Mouse (Mus musculus) MEL (cell line): ENCODE measurements around the gene Tmc6. TPM values are rescaled to one million over a fixed set of nuclear protein-coding genes. Genes with fewer than 3 reads are reported as not detected.

ENCODE experiments used
- DNase-seq: peaks from one replicate; pipeline ENCODE4 v3.0.0; 2011; ENCODE audit warnings: low read depth, low spot score
- H3K27ac ChIP-seq: 2 replicates; pipeline ENCODE4 v1.5.1; 2012; ENCODE audit warnings: low read depth, mild to moderate bottlenecking, control low read depth, low read length, moderate library complexity; ENCODE audit not compliant: control insufficient read depth
- H3K27me3 ChIP-seq, 2 experiments: fragments of 150-350 bp in 1 of 2; sonication (generic) in 1 of 2; 2 replicates each; pipeline ENCODE4 v1.6.1; 2012; ENCODE audit warnings: low read length in 2 of 2, mild to moderate bottlenecking in 2 of 2, improper control_type of control experiment in 1 of 2, moderate library complexity in 1 of 2; ENCODE audit not compliant: insufficient read depth in 2 of 2, control insufficient read depth in 1 of 2
- H3K36me3 ChIP-seq, 2 experiments: 2 replicates each; pipeline ENCODE4 v1.6.1; 2012 to 2014; ENCODE audit warnings: low read length in 2 of 2, improper control_type of control experiment in 1 of 2, inconsistent platforms in 1 of 2, mild to moderate bottlenecking in 1 of 2; ENCODE audit not compliant: insufficient read depth in 2 of 2, control insufficient read depth in 1 of 2
- H3K4me1 ChIP-seq, 2 experiments: fragments of 150-350 bp in 1 of 2; sonication (generic) in 1 of 2; 2 replicates each; pipeline ENCODE4 v1.6.1; 2012; ENCODE audit warnings: low read length in 2 of 2, improper control_type of control experiment in 1 of 2, mild to moderate bottlenecking in 1 of 2; ENCODE audit not compliant: insufficient read depth in 2 of 2, control insufficient read depth in 1 of 2
- H3K4me3 ChIP-seq, 2 experiments: fragments of 150-350 bp in 1 of 2; sonication (generic) in 1 of 2; 2 replicates each; pipeline ENCODE4 v1.5.1; 2012; ENCODE audit warnings: low read depth in 2 of 2, low read length in 2 of 2, mild to moderate bottlenecking in 2 of 2, moderate library complexity in 2 of 2, control low read depth in 1 of 2, improper control_type of control experiment in 1 of 2; ENCODE audit not compliant: control insufficient read depth in 1 of 2, insufficient read depth in 1 of 2
- H3K79me2 ChIP-seq: 2 replicates; pipeline ENCODE4 v1.6.1; 2012; ENCODE audit warnings: mild to moderate bottlenecking, low read length, moderate library complexity; ENCODE audit not compliant: control insufficient read depth, poor library complexity, insufficient read depth
- H3K9ac ChIP-seq: 2 replicates; pipeline ENCODE4 v1.6.1; 2012; ENCODE audit warnings: low read depth, mild to moderate bottlenecking, control low read depth, low read length, moderate library complexity; ENCODE audit not compliant: control insufficient read depth, poor library complexity, severe bottlenecking
- H3K9me3 ChIP-seq: fragments of 150-350 bp; sonication (generic); replicated peaks from 2 replicates; pipeline ENCODE4 v1.6.1; 2012; ENCODE audit warnings: mild to moderate bottlenecking, low read length, improper control_type of control experiment, moderate library complexity; ENCODE audit not compliant: insufficient read depth
- CHD1 ChIP-seq: IDR thresholded peaks from 2 replicates; pipeline ENCODE4 v1.6.1; 2012; ENCODE audit warnings: low read depth, mild to moderate bottlenecking, inconsistent platforms, low read length, improper control_type of control experiment
- CHD2 ChIP-seq: IDR thresholded peaks from 2 replicates; pipeline ENCODE4 v1.6.1; 2011; ENCODE audit warnings: low read length, improper control_type of control experiment
- E2F4 ChIP-seq: IDR thresholded peaks from 2 replicates; pipeline ENCODE4 v1.6.1; 2011; ENCODE audit warnings: low read depth, low read length, improper control_type of control experiment, borderline replicate concordance
- EP300 ChIP-seq, 2 experiments: IDR thresholded peaks; 2 replicates each; pipeline ENCODE4 v1.6.1; 2011; ENCODE audit warnings: improper control_type of control experiment in 2 of 2, low read length in 2 of 2, low read depth in 1 of 2, mild to moderate bottlenecking in 1 of 2
- GABPA ChIP-seq: IDR thresholded peaks from 2 replicates; pipeline ENCODE4 v1.6.1; 2012; ENCODE audit warnings: low read depth, mild to moderate bottlenecking, inconsistent platforms, low read length, improper control_type of control experiment, moderate library complexity
- GATA1 ChIP-seq: IDR thresholded peaks from 2 replicates; pipeline ENCODE4 v1.6.1; 2011; ENCODE audit warnings: low read depth, low read length, improper control_type of control experiment
- HCFC1 ChIP-seq: IDR thresholded peaks from 2 replicates; pipeline ENCODE4 v1.6.1; 2012; ENCODE audit warnings: low read depth, mild to moderate bottlenecking, inconsistent platforms, low read length, improper control_type of control experiment, moderate library complexity
- KAT2A ChIP-seq: conservative IDR thresholded peaks from 2 replicates; pipeline ENCODE4 v1.6.1; 2012; ENCODE audit warnings: low read depth, low read length, improper control_type of control experiment, inconsistent platforms
- MAX ChIP-seq: IDR thresholded peaks from 2 replicates; pipeline ENCODE4 v1.6.1; 2011; ENCODE audit warnings: low read length, improper control_type of control experiment
- MAZ ChIP-seq: IDR thresholded peaks from 2 replicates; pipeline ENCODE4 v1.6.1; 2012; ENCODE audit warnings: low read depth, mild to moderate bottlenecking, inconsistent platforms, low read length, improper control_type of control experiment
- MXI1 ChIP-seq: IDR thresholded peaks from 2 replicates; pipeline ENCODE4 v1.6.1; 2011; ENCODE audit warnings: mild to moderate bottlenecking, low read depth, low read length, improper control_type of control experiment
- MYB ChIP-seq: IDR thresholded peaks from 2 replicates; pipeline ENCODE4 v1.6.1; 2011; ENCODE audit warnings: mild to moderate bottlenecking, low read depth, low read length, improper control_type of control experiment
- NRF1 ChIP-seq: IDR thresholded peaks from 2 replicates; pipeline ENCODE4 v1.6.1; 2014; ENCODE audit warnings: low read depth, mild to moderate bottlenecking, inconsistent platforms, low read length, improper control_type of control experiment, moderate library complexity; ENCODE audit not compliant: poor library complexity, insufficient read depth, severe bottlenecking
- RCOR1 ChIP-seq: IDR thresholded peaks from 2 replicates; pipeline ENCODE4 v1.6.1; 2012; ENCODE audit warnings: low read depth, mild to moderate bottlenecking, inconsistent platforms, low read length, improper control_type of control experiment
- SMC3 ChIP-seq: IDR thresholded peaks from 2 replicates; pipeline ENCODE4 v1.6.1; 2011; ENCODE audit warnings: low read depth, low read length, improper control_type of control experiment
- TBP ChIP-seq: IDR thresholded peaks from 2 replicates; pipeline ENCODE4 v1.8.0; 2011; ENCODE audit warnings: low read depth, low read length, improper control_type of control experiment
- USF2 ChIP-seq, 2 experiments: IDR thresholded peaks; 2 replicates each; pipeline ENCODE4 v1.6.1; 2011 to 2012; ENCODE audit warnings: improper control_type of control experiment in 2 of 2, low read length in 2 of 2, borderline replicate concordance in 1 of 2, inconsistent platforms in 1 of 2, low read depth in 1 of 2, mild to moderate bottlenecking in 1 of 2; ENCODE audit not compliant: insufficient read depth in 1 of 2
- ZMIZ1 ChIP-seq: IDR thresholded peaks from 2 replicates; pipeline ENCODE4 v1.6.1; 2012; ENCODE audit warnings: low read depth, mild to moderate bottlenecking, inconsistent platforms, low read length, improper control_type of control experiment, moderate library complexity
- ZNF384 ChIP-seq: IDR thresholded peaks from 2 replicates; pipeline ENCODE4 v1.6.1; 2012; ENCODE audit warnings: low read depth, mild to moderate bottlenecking, inconsistent platforms, low read length, improper control_type of control experiment
- polyA plus RNA-seq, 2 experiments: library from polyadenylated mRNA; stranded (reverse) in 1 of 2; unstranded in 1 of 2; fragments of >175 nt in 1 of 2; fragments of >200 nt in 1 of 2; gene quantifications; 2 replicates each; pipeline versions ENCODE4 v1.2.1 to v1.2.4; 2012; ENCODE audit warnings: low replicate concordance in 2 of 2, low read depth in 1 of 2; ENCODE audit not compliant: insufficient read length in 2 of 2, insufficient read depth in 1 of 2, missing spikeins in 1 of 2
- total RNA-seq: library from RNA; depleted of rRNA; stranded (reverse); fragments of 300-350 nt; gene quantifications from 2 replicates; pipeline ENCODE4 v1.2.3, GENCODE M21; 2012

Tmc6 gene
- total and polyA plus RNA-seq, 3 experiments, result 48.8 to 61.2 TPM; not detected in 1

DNA sequence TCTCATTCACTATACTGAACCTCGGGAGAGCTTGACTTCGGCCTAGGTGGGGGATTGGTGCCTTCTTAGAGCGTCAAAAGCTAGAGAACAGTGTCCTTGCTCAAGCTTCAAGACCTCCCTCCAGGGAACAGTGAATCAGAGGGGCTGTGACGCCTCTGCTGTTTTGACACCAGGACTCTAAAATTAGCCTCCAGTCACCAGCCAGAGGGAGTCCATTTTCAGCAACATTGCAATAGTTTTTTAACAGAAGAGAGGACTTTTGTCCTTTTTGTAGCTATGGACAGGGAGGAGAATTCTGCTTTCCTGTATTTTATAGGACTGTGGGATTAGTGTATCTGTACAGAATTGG is 51.5 kb downstream of the Tmc6 start:
- no peaks in the 10 kb centered on the region for H3K4me1 ChIP-seq
- H3K9me3 ChIP-seq, result no peaks in the 10 kb centered on the region
- no peaks in the 10 kb centered on the region for H3K27me3 ChIP-seq
- DNase-seq, result no peak
- H3K9ac ChIP-seq, result no peak overlapping the region
- no peak overlapping the region for H3K27ac ChIP-seq
- no peaks in the 10 kb centered on the region for H3K36me3 ChIP-seq
- no peak overlapping the region for H3K4me3 ChIP-seq
- no peaks in the 10 kb centered on the region for H3K79me2 ChIP-seq
- TF ChIP-seq MXI1 (no peak), GATA1 (no peak), USF2 (IDR thresholded peaks at IDR 0.05; ENCODE audit: borderline replicate concordance in 1 of 2, insufficient read depth in 1 of 2, low read depth in 1 of 2, low read length in 2 of 2) (no peak), SMC3 (no peak), ZNF384 (no peak), HCFC1 (no peak), MAX (no peak), E2F4 (no peak), RCOR1 (no peak), GABPA (no peak), MAZ (no peak), KAT2A (no peak), NRF1 (no peak), ZMIZ1 (no peak), TBP (no peak)
- TF ChIP-seq, all 39 proteins: peak for 0

DNA sequence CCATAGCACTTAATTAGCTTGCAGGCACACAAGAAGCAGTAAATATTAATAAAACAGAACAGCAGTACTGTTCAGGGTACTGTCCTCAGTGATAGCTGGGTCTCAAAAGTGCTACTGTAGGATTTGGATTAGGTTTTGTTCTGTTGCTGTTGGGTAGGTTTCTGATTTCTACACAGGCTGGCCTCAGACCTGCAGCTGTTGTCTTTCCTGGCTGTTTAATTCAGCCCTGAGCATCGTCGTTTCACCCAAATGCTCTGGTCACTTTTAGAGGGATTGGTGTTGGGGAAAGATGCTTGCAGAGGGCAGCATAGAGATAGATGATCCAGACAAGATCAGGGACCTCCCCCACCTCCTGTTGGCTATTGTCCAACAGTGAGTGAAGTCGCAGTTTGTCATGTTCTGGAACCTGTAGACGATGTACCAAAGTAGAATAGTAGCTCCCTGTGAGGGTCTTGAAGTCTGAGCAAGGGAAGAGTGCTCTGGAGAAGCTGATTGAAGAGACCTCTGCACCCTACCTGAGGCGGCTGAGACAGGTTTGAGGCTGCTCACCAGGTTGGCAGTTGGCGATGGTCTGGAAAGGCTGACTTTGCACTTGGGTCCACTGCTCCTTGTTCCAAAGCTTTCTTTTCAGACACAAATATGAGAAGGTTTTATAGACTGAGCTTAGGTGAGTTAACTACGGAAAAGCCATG is 52.1 kb downstream of the Tmc6 start:
- Histone ChIP-seq H3K27ac (no peak overlapping the region), H3K4me1 (no peaks in the 10 kb centered on the region; a peak in 1 of 4 replicates), H3K36me3 (no peaks in the 10 kb centered on the region), H3K4me3 (no peak overlapping the region), H3K9me3 (no peaks in the 10 kb centered on the region), H3K27me3 (no peaks in the 10 kb centered on the region), H3K9ac (no peak overlapping the region), H3K79me2 (no peaks in the 10 kb centered on the region)
- DNase-seq, result no peak
- TF ChIP-seq CHD1 (no peak), CHD2 (no peak), RCOR1 (no peak), MYB (no peak), EP300 (IDR thresholded peaks at IDR 0.05; ENCODE audit: low read depth in 1 of 2, low read length in 2 of 2) (no peak), E2F4 (no peak)
